Mouse (Mus musculus) MEL (cell line): ENCODE results near the gene Sertad1. TPM values are rescaled to one million over a fixed set of nuclear protein-coding genes. Genes with fewer than 3 reads are reported as not detected.

Source experiments
- DNase-seq: peaks from one replicate; pipeline ENCODE4 v3.0.0; 2011; ENCODE audit warnings: low read depth, low spot score
- H3K27ac ChIP-seq: 2 replicates; pipeline ENCODE4 v1.5.1; 2012; ENCODE audit warnings: low read depth, mild to moderate bottlenecking, control low read depth, low read length, moderate library complexity; ENCODE audit not compliant: control insufficient read depth
- H3K27me3 ChIP-seq, 2 experiments: fragments of 150-350 bp in 1 of 2; sonication (generic) in 1 of 2; 2 replicates each; pipeline ENCODE4 v1.6.1; 2012; ENCODE audit warnings: low read length in 2 of 2, mild to moderate bottlenecking in 2 of 2, improper control_type of control experiment in 1 of 2, moderate library complexity in 1 of 2; ENCODE audit not compliant: insufficient read depth in 2 of 2, control insufficient read depth in 1 of 2
- H3K36me3 ChIP-seq, 2 experiments: 2 replicates each; pipeline ENCODE4 v1.6.1; 2012 to 2014; ENCODE audit warnings: low read length in 2 of 2, improper control_type of control experiment in 1 of 2, inconsistent platforms in 1 of 2, mild to moderate bottlenecking in 1 of 2; ENCODE audit not compliant: insufficient read depth in 2 of 2, control insufficient read depth in 1 of 2
- H3K4me1 ChIP-seq, 2 experiments: fragments of 150-350 bp in 1 of 2; sonication (generic) in 1 of 2; 2 replicates each; pipeline ENCODE4 v1.6.1; 2012; ENCODE audit warnings: low read length in 2 of 2, improper control_type of control experiment in 1 of 2, mild to moderate bottlenecking in 1 of 2; ENCODE audit not compliant: insufficient read depth in 2 of 2, control insufficient read depth in 1 of 2
- H3K4me3 ChIP-seq, 2 experiments: fragments of 150-350 bp in 1 of 2; sonication (generic) in 1 of 2; 2 replicates each; pipeline ENCODE4 v1.5.1; 2012; ENCODE audit warnings: low read depth in 2 of 2, low read length in 2 of 2, mild to moderate bottlenecking in 2 of 2, moderate library complexity in 2 of 2, control low read depth in 1 of 2, improper control_type of control experiment in 1 of 2; ENCODE audit not compliant: control insufficient read depth in 1 of 2, insufficient read depth in 1 of 2
- H3K79me2 ChIP-seq: 2 replicates; pipeline ENCODE4 v1.6.1; 2012; ENCODE audit warnings: mild to moderate bottlenecking, low read length, moderate library complexity; ENCODE audit not compliant: control insufficient read depth, poor library complexity, insufficient read depth
- H3K9ac ChIP-seq: 2 replicates; pipeline ENCODE4 v1.6.1; 2012; ENCODE audit warnings: low read depth, mild to moderate bottlenecking, control low read depth, low read length, moderate library complexity; ENCODE audit not compliant: control insufficient read depth, poor library complexity, severe bottlenecking
- H3K9me3 ChIP-seq: fragments of 150-350 bp; sonication (generic); replicated peaks from 2 replicates; pipeline ENCODE4 v1.6.1; 2012; ENCODE audit warnings: mild to moderate bottlenecking, low read length, improper control_type of control experiment, moderate library complexity; ENCODE audit not compliant: insufficient read depth
- BHLHE40 ChIP-seq: IDR thresholded peaks from 2 replicates; pipeline ENCODE4 v1.6.1; 2012; ENCODE audit warnings: low read depth, mild to moderate bottlenecking, inconsistent platforms, low read length, improper control_type of control experiment, borderline replicate concordance
- CHD2 ChIP-seq: IDR thresholded peaks from 2 replicates; pipeline ENCODE4 v1.6.1; 2011; ENCODE audit warnings: low read length, improper control_type of control experiment
- EP300 ChIP-seq, 2 experiments: IDR thresholded peaks; 2 replicates each; pipeline ENCODE4 v1.6.1; 2011; ENCODE audit warnings: improper control_type of control experiment in 2 of 2, low read length in 2 of 2, low read depth in 1 of 2, mild to moderate bottlenecking in 1 of 2
- GABPA ChIP-seq: IDR thresholded peaks from 2 replicates; pipeline ENCODE4 v1.6.1; 2012; ENCODE audit warnings: low read depth, mild to moderate bottlenecking, inconsistent platforms, low read length, improper control_type of control experiment, moderate library complexity
- HCFC1 ChIP-seq: IDR thresholded peaks from 2 replicates; pipeline ENCODE4 v1.6.1; 2012; ENCODE audit warnings: low read depth, mild to moderate bottlenecking, inconsistent platforms, low read length, improper control_type of control experiment, moderate library complexity
- JUND ChIP-seq: IDR thresholded peaks from 2 replicates; pipeline ENCODE4 v1.6.1; 2011; ENCODE audit warnings: low read depth, mild to moderate bottlenecking, improper control_type of control experiment, low read length
- MAX ChIP-seq: IDR thresholded peaks from 2 replicates; pipeline ENCODE4 v1.6.1; 2011; ENCODE audit warnings: low read length, improper control_type of control experiment
- MXI1 ChIP-seq: IDR thresholded peaks from 2 replicates; pipeline ENCODE4 v1.6.1; 2011; ENCODE audit warnings: mild to moderate bottlenecking, low read depth, low read length, improper control_type of control experiment
- MYC ChIP-seq: IDR thresholded peaks from 2 replicates; pipeline ENCODE4 v1.6.1; 2011; ENCODE audit warnings: low read depth, mild to moderate bottlenecking, low read length, improper control_type of control experiment, moderate library complexity
- POLR2AphosphoS2 ChIP-seq: IDR thresholded peaks from 2 replicates; pipeline ENCODE4 v1.6.1; 2011; ENCODE audit warnings: low read length, improper control_type of control experiment
- POLR2AphosphoS5 ChIP-seq: IDR thresholded peaks from 2 replicates; pipeline ENCODE4 v1.6.1; 2012; ENCODE audit warnings: low read depth, borderline replicate concordance, mild to moderate bottlenecking, inconsistent platforms, low read length, moderate library complexity, mixed read lengths
- SIN3A ChIP-seq: IDR thresholded peaks from 2 replicates; pipeline ENCODE4 v1.6.1; 2012; ENCODE audit warnings: low read length, improper control_type of control experiment, inconsistent platforms
- SMC3 ChIP-seq: IDR thresholded peaks from 2 replicates; pipeline ENCODE4 v1.6.1; 2011; ENCODE audit warnings: low read depth, low read length, improper control_type of control experiment
- UBTF ChIP-seq: IDR thresholded peaks from 2 replicates; pipeline ENCODE4 v1.6.1; 2012; ENCODE audit warnings: low read depth, mild to moderate bottlenecking, inconsistent platforms, low read length, improper control_type of control experiment, moderate library complexity, borderline replicate concordance; ENCODE audit not compliant: insufficient read depth
- USF2 ChIP-seq, 2 experiments: IDR thresholded peaks; 2 replicates each; pipeline ENCODE4 v1.6.1; 2011 to 2012; ENCODE audit warnings: improper control_type of control experiment in 2 of 2, low read length in 2 of 2, borderline replicate concordance in 1 of 2, inconsistent platforms in 1 of 2, low read depth in 1 of 2, mild to moderate bottlenecking in 1 of 2; ENCODE audit not compliant: insufficient read depth in 1 of 2
- ZKSCAN1 ChIP-seq: IDR thresholded peaks from 2 replicates; pipeline ENCODE4 v1.6.1; 2012; ENCODE audit warnings: low read depth, mild to moderate bottlenecking, inconsistent platforms, low read length, improper control_type of control experiment, moderate library complexity
- polyA plus RNA-seq, 2 experiments: library from polyadenylated mRNA; stranded (reverse) in 1 of 2; unstranded in 1 of 2; fragments of >175 nt in 1 of 2; fragments of >200 nt in 1 of 2; gene quantifications; 2 replicates each; pipeline versions ENCODE4 v1.2.1 to v1.2.4; 2012; ENCODE audit warnings: low replicate concordance in 2 of 2, low read depth in 1 of 2; ENCODE audit not compliant: insufficient read length in 2 of 2, insufficient read depth in 1 of 2, missing spikeins in 1 of 2
- total RNA-seq: library from RNA; depleted of rRNA; stranded (reverse); fragments of 300-350 nt; gene quantifications from 2 replicates; pipeline ENCODE4 v1.2.3, GENCODE M21; 2012

Sertad1 gene
- total and polyA plus RNA-seq, 3 experiments, result 9.9 to 10.6 TPM; not detected in 1

- Histone ChIP-seq H3K4me1 (peaks cover 0 to 3% of the 10 kb centered on the region in 2 experiments; a peak in 1 of 4 replicates), H3K4me3 (no peak within 1 kb of the TSS), H3K9me3 (no peaks in the 10 kb centered on the region), H3K27ac (no peak within 1 kb of the TSS), H3K27me3 (no peaks in the 10 kb centered on the region), H3K9ac (no peak within 1 kb of the TSS), H3K79me2 (no peaks in the 10 kb centered on the region), H3K36me3 (no peaks in the 10 kb centered on the region)
- no peak for DNase-seq
- TF ChIP-seq EP300 (IDR thresholded peaks at IDR 0.05; ENCODE audit: low read depth in 1 of 2, low read length in 2 of 2), result no peak
- no peak for TF ChIP-seq SIN3A
- no peak for TF ChIP-seq POLR2AphosphoS2
- TF ChIP-seq JUND, result no peak
- TF ChIP-seq HCFC1, result no peak
- TF ChIP-seq MAX, result no peak
Measured at GRCm38 (mm10) chr7:27522967-27523366, 36.3 kb downstream of the Sertad1 start, which contains the start of gene Hipk4. Gene Hipk4 (plus strand): TSS chr7:27523267.

- peaks cover 0 to 3% of the 10 kb centered on the region in 2 experiments; a peak in 1 of 4 replicates for H3K4me1 ChIP-seq
- no peak for DNase-seq
- no peak for TF ChIP-seq ZKSCAN1
- TF ChIP-seq MYC, result no peak
- TF ChIP-seq UBTF, result no peak
- TF ChIP-seq MXI1, result no peak
- no peak for TF ChIP-seq POLR2AphosphoS5
- TF ChIP-seq SMC3, result no peak
- no peak for TF ChIP-seq CHD2
- TF ChIP-seq BHLHE40, result no peak
- no peak for TF ChIP-seq GABPA
- no peak for TF ChIP-seq USF2 (IDR thresholded peaks at IDR 0.05; ENCODE audit: borderline replicate concordance in 1 of 2, insufficient read depth in 1 of 2, low read depth in 1 of 2, low read length in 2 of 2)
- TF ChIP-seq, all 39 proteins: peak for 0
- Histone ChIP-seq H3K4me3 (no peak overlapping the region), H3K9ac (no peak overlapping the region), H3K79me2 (no peaks in the 10 kb centered on the region), H3K9me3 (no peaks in the 10 kb centered on the region), H3K36me3 (no peaks in the 10 kb centered on the region), H3K27me3 (no peaks in the 10 kb centered on the region), H3K27ac (no peak overlapping the region)
Measured at GRCm38 (mm10) chr7:27523805-27524204, 37.1 kb downstream of the Sertad1 start.
